In genomic region chr9:120601488-120602171, GRCm38 (mm10) we compare ENCODE assay signal across 8 mouse cellular contexts. TPM values are rescaled to one million over a fixed set of nuclear protein-coding genes. Genes with fewer than 3 reads are reported as not detected.
A peak's percentile ranks its signal among the peaks of the same experiment; 100 is the strongest.
DNase-seq lines count a peak whose midpoint lies in the region; ATAC-seq and TF ChIP-seq lines count a peak whose summit lies in the region.

No protein-coding gene starts in this region.

- TF ChIP-seq POLR2A in lung, adult 2 months (IDR thresholded peaks at IDR 0.05; ENCODE audit: borderline replicate concordance, extremely low read depth, low read depth, low read length), result no peak
- TF ChIP-seq POLR2A in olfactory bulb, adult 2 months (IDR thresholded peaks at IDR 0.05; ENCODE audit: insufficient read depth, low read depth, low read length), result no peak

- H3K9me3 ChIP-seq in forebrain, postnatal 0 days (ENCODE audit: low read length), result no peaks in the 10 kb centered on the region

- 19% methylated on average over 17 of the region's 17 CpGs for WGBS in forebrain, postnatal 0 days
- 14% methylated on average over 17 of the region's 17 CpGs for WGBS in lung, adult 2 months
- 21% methylated on average over 17 of the region's 17 CpGs for WGBS in olfactory bulb, adult 2 months

- no peak overlapping the region for H3K4me3 ChIP-seq in forebrain, postnatal 0 days (ENCODE audit: low read depth, low read length)
- peak overlapping the region; percentile 6 for H3K4me3 ChIP-seq in lung, adult 2 months (replicated peaks; ENCODE audit: extremely low read depth, low read depth, low read length)
- no peak overlapping the region for H3K4me3 ChIP-seq in olfactory bulb, adult 2 months (ENCODE audit: insufficient read depth, low read depth, low read length)

- TF ChIP-seq CTCF in forebrain, postnatal 0 days (IDR thresholded peaks at IDR 0.05; ENCODE audit: low read depth), result peak; percentile 97
- TF ChIP-seq CTCF in lung, adult 2 months (IDR thresholded peaks at IDR 0.05; ENCODE audit: insufficient read depth, low read length), result peak; percentile 90
- peak; percentile 92 for TF ChIP-seq CTCF in olfactory bulb, adult 2 months (IDR thresholded peaks at IDR 0.05; ENCODE audit: insufficient read depth, low read depth, low read length)

- no peak overlapping the region for H3K27ac ChIP-seq in forebrain, postnatal 0 days (ENCODE audit: low read depth, low read length)
- no peak overlapping the region for H3K27ac ChIP-seq in olfactory bulb, adult 2 months (ENCODE audit: insufficient read depth, low read depth, low read length)

- H3K27me3 ChIP-seq in forebrain, postnatal 0 days (ENCODE audit: insufficient read depth, low read length), result no peaks in the 10 kb centered on the region

- H3K4me2 ChIP-seq in forebrain, postnatal 0 days (ENCODE audit: low read depth), result no peak overlapping the region

- peak; percentile 5; the same call in 1 of the 2 replicates for ATAC-seq in forebrain, postnatal 0 days

- no peaks in the 10 kb centered on the region for H3K36me3 ChIP-seq in forebrain, postnatal 0 days (ENCODE audit: insufficient read depth)

- intact Hi-C loops in heart, postnatal 36 days (cut with DNase I), result loop anchor here (2.0 to 10.0 kb wide), 10 partner anchors 57 to 613 kb away; no protein-coding TSS in a partner anchor

- no peak overlapping the region for H3K9ac ChIP-seq in forebrain, postnatal 0 days

- no peaks in the 10 kb centered on the region for H3K4me1 ChIP-seq in forebrain, postnatal 0 days (ENCODE audit: insufficient read depth)
- peaks cover 4% of the 10 kb centered on the region for H3K4me1 ChIP-seq in lung, adult 2 months (ENCODE audit: control insufficient read depth, insufficient read depth, low read length)
- peaks cover 9% of the 10 kb centered on the region for H3K4me1 ChIP-seq in olfactory bulb, adult 2 months (ENCODE audit: control insufficient read depth, insufficient read depth, low read length)

- DNase-seq in MN1 (ENCODE audit: low spot score), result peak; percentile 80
- peak; percentile 77 for DNase-seq in cerebellum, adult 8-10 months
- DNase-seq in forebrain, postnatal 0 days, result peak; percentile 89
- peak; percentile 78 to 81 for DNase-seq in heart, postnatal 36 days
- DNase-seq in layer of hippocampus, adult 18-20 months (ENCODE audit: low spot score in 2 of 2), result peak; percentile 45 to 82
- peak; percentile 74 for DNase-seq in lung, adult 2 months
- DNase-seq in thymus, postnatal 4 days, result peak; percentile 73

RNA-seq across cellular contexts. Expression of gene Rpl14, which starts 30.4 kb away (rescaled TPM):
- total RNA-seq in forebrain, postnatal 0 days (2014; rRNA removed), result 449 and 763 TPM in 2 replicates
- 491 and 597 TPM in 2 replicates for polyA plus RNA-seq in forebrain, postnatal 0 days (2015; fragmentation: Nextera tagmentation; extraction: Ambion mirVana)
- 100 to 1,000 TPM; 283 to 295 TPM for total RNA-seq in heart, postnatal 36 days (2021)
- 100 to 1,000 TPM; 355 to 365 TPM for total RNA-seq in layer of hippocampus, adult 18-20 months (2021)
- polyA plus RNA-seq in lung, adult 2 months (2012; rRNA removed), result 319 and 344 TPM in 2 replicates
- 808 TPM in 1 of 2 replicates, not detected in the other for polyA plus RNA-seq in olfactory bulb, adult 2 months (2012; ENCODE audit: insufficient read depth, insufficient read length, low replicate concordance, missing spikeins)
